Mouse (Mus musculus): ENCODE results near the gene Pak4. TPM values are rescaled to one million over a fixed set of nuclear protein-coding genes. Genes with fewer than 3 reads are reported as not detected.
"Not testable (repeated sequence)": the region's sequence is repeated elsewhere in the genome, so short reads cannot be mapped to it uniquely, and the experiment has no call there.

The Pak4 gene
- total RNA-seq, 2 experiments from 2014 or later = 8.2 to 9.8 TPM

GRCm38 (mm10) chr7:28555939-28556535, 41.9 kb downstream of the Pak4 start:
- intact Hi-C loops (cut with DNase I) = no loop called here
- Histone ChIP-seq H3K27ac (no peak overlapping the region), H3K4me3 (no peak overlapping the region)
- no peak for DNase-seq (ENCODE audit: extremely low spot score in 1 of 2, low spot score in 2 of 2)
- TF ChIP-seq CTCF (IDR thresholded peaks at IDR 0.05) = no peak

- no peak for TF ChIP-seq CTCF (IDR thresholded peaks at IDR 0.05)
- intact Hi-C loops (cut with DNase I) = no loop called here
- no peak for DNase-seq (ENCODE audit: extremely low spot score in 1 of 2, low spot score in 2 of 2)
- Histone ChIP-seq H3K27ac (no peak overlapping the region), H3K4me3 (no peak overlapping the region)
Observed at GRCm38 (mm10) chr7:28553076-28553475, 44.9 kb downstream of the Pak4 start.

GRCm38 (mm10) chr7:28547628-28548027, 50.4 kb downstream of the Pak4 start:
- no peak overlapping the region for H3K4me3 ChIP-seq
- no peak for DNase-seq (ENCODE audit: extremely low spot score in 1 of 2, low spot score in 2 of 2)
- H3K27ac ChIP-seq = no peak overlapping the region
- TF ChIP-seq CTCF (IDR thresholded peaks at IDR 0.05) = no peak
- intact Hi-C loops (cut with DNase I) = no loop called here

- H3K27ac ChIP-seq = no peak within 1 kb of the TSS
- intact Hi-C loops (cut with DNase I) = no loop called here
- DNase-seq (ENCODE audit: extremely low spot score in 1 of 2, low spot score in 2 of 2) = no peak
- H3K4me3 ChIP-seq = no peak within 1 kb of the TSS
- no peak for TF ChIP-seq CTCF (IDR thresholded peaks at IDR 0.05)
Observed at GRCm38 (mm10) chr7:28547154-28547553, 50.8 kb downstream of the Pak4 start, which contains the start of gene Nccrp1. TSS of gene Nccrp1 (minus strand) at chr7:28547254.

GRCm38 (mm10) chr7:28546649-28547048, 51.3 kb downstream of the Pak4 start:
- DNase-seq (ENCODE audit: extremely low spot score in 1 of 2, low spot score in 2 of 2) = no peak

GRCm38 (mm10) chr7:28545891-28546210, 52.1 kb downstream of the Pak4 start:
- no peak for TF ChIP-seq CTCF (IDR thresholded peaks at IDR 0.05)
- DNase-seq (ENCODE audit: extremely low spot score in 1 of 2, low spot score in 2 of 2) = no peak
- no peak overlapping the region for H3K4me3 ChIP-seq
- intact Hi-C loops (cut with DNase I) = no loop called here
- H3K27ac ChIP-seq = no peak overlapping the region

More at GRCm38 (mm10) chr7:28546649-28547048, 51.3 kb downstream of the Pak4 start:
- Histone ChIP-seq H3K27ac (no peak overlapping the region), H3K4me3 (no peak overlapping the region)
- no peak; the same call in 1 of the 2 replicates for TF ChIP-seq CTCF (IDR thresholded peaks at IDR 0.05)
- intact Hi-C loops (cut with DNase I) = no loop called here

GRCm38 (mm10) chr7:28545048-28545890, 52.7 kb downstream of the Pak4 start:
- Histone ChIP-seq H3K27ac (no peak overlapping the region), H3K4me3 (no peak overlapping the region)
- intact Hi-C loops (cut with DNase I) = no loop called here
- no peak for TF ChIP-seq CTCF (IDR thresholded peaks at IDR 0.05)
- DNase-seq (ENCODE audit: extremely low spot score in 1 of 2, low spot score in 2 of 2) = no peak

GRCm38 (mm10) chr7:28544051-28544601, 53.9 kb downstream of the Pak4 start:
- DNase-seq (ENCODE audit: extremely low spot score in 1 of 2, low spot score in 2 of 2) = no peak
- intact Hi-C loops (cut with DNase I) = no loop called here
- no peak for TF ChIP-seq CTCF (IDR thresholded peaks at IDR 0.05)
- Histone ChIP-seq H3K27ac (no peak overlapping the region), H3K4me3 (no peak overlapping the region)

- TF ChIP-seq CTCF (IDR thresholded peaks at IDR 0.05) = no peak
- Histone ChIP-seq H3K4me3 (no peak within 1 kb of the TSS), H3K27ac (no peak within 1 kb of the TSS)
- no peak for DNase-seq (ENCODE audit: extremely low spot score in 1 of 2, low spot score in 2 of 2)
- intact Hi-C loops (cut with DNase I) = no loop called here
Observed at GRCm38 (mm10) chr7:28540526-28540925, 57.5 kb downstream of the Pak4 start, which contains the start of gene Sycn. TSS of gene Sycn (plus strand) at chr7:28540885.

GRCm38 (mm10) chr7:28538886-28539285, 59.1 kb downstream of the Pak4 start:
- DNase-seq (ENCODE audit: extremely low spot score in 1 of 2, low spot score in 2 of 2); H3K4me3 ChIP-seq; H3K27ac ChIP-seq; intact Hi-C loops (cut with DNase I): not testable (repeated sequence)

GRCm38 (mm10) chr7:28532005-28532404, 66.0 kb downstream of the Pak4 start:
- no peak for TF ChIP-seq CTCF (IDR thresholded peaks at IDR 0.05)
- H3K4me3 ChIP-seq = no peak overlapping the region
- no peak overlapping the region for H3K27ac ChIP-seq
- intact Hi-C loops (cut with DNase I) = no loop called here
- DNase-seq (ENCODE audit: extremely low spot score in 1 of 2, low spot score in 2 of 2) = no peak
